Mouse (Mus musculus) lung, adult 2 months (tissue): ENCODE measurements around the gene Nrip1.

Source experiments
- CTCF ChIP-seq: fragments of 200-500 bp; IDR thresholded peaks from 2 replicates; pipeline ENCODE4 v1.5.1; 2011; ENCODE audit warnings: mild to moderate bottlenecking, low read length, control low read depth; ENCODE audit not compliant: insufficient read depth
- POLR2A ChIP-seq: fragments of 200-500 bp; IDR thresholded peaks from 2 replicates; pipeline ENCODE4 v1.6.1; 2011; ENCODE audit warnings: low read depth, mild to moderate bottlenecking, control low read depth, low read length, borderline replicate concordance; ENCODE audit errors: extremely low read depth

- no peak for TF ChIP-seq POLR2A
- no peak for TF ChIP-seq CTCF
Observed at GRCm38 (mm10) chr16:76295322-76295721, 78.3 kb downstream of the Nrip1 start.
